Mouse (Mus musculus): ENCODE data around the gene Nf1. TPM values are rescaled to one million over a fixed set of nuclear protein-coding genes. Genes with fewer than 3 reads are reported as not detected.
A peak's percentile ranks its signal among the peaks of the same experiment; 100 is the strongest.

Nf1 gene
- polyA plus RNA-seq, 1 experiment from 2014 or later: 10.4 TPM

GRCm38 (mm10) chr11:79614880-79615279, 275.4 kb downstream of the Nf1 start:
- Histone ChIP-seq H3K4me3 (ENCODE audit: low read depth, low read length) (no peak overlapping the region), H3K4me2 (ENCODE audit: low read depth, low read length, severe bottlenecking) (no peak overlapping the region), H3K36me3 (ENCODE audit: control insufficient read depth, insufficient read depth, low read length) (no peaks in the 10 kb centered on the region), H3K9me3 (ENCODE audit: control insufficient read depth, low read length) (no peaks in the 10 kb centered on the region), H3K27ac (ENCODE audit: low read depth, low read length) (no peak overlapping the region), H3K27me3 (ENCODE audit: control insufficient read depth, insufficient read depth, low read length) (no peaks in the 10 kb centered on the region; the same call in 1 of the 2 replicates), H3K9ac (ENCODE audit: low read length) (peak overlapping the region; percentile 16; the same call in 1 of the 2 replicates), H3K4me1 (replicated peaks; ENCODE audit: control insufficient read depth, insufficient read depth, low read length) (peaks cover 31% of the 10 kb centered on the region)
- 87% methylated on average over 3 of the region's 3 CpGs for WGBS
- DNase-seq (ENCODE audit: low spot score): no peak
- no peak for ATAC-seq (replicated peaks; ENCODE audit: low FRiP score)

GRCm38 (mm10) chr11:79615871-79616270, 276.4 kb downstream of the Nf1 start:
- H3K9ac ChIP-seq (ENCODE audit: low read length): no peak overlapping the region
- H3K4me1 ChIP-seq (replicated peaks; ENCODE audit: control insufficient read depth, insufficient read depth, low read length): peaks cover 26% of the 10 kb centered on the region
- no peak overlapping the region for H3K4me3 ChIP-seq (ENCODE audit: low read depth, low read length)
- H3K27ac ChIP-seq (ENCODE audit: low read depth, low read length): no peak overlapping the region
- H3K27me3 ChIP-seq (ENCODE audit: control insufficient read depth, insufficient read depth, low read length): no peaks in the 10 kb centered on the region; the same call in 1 of the 2 replicates
- ATAC-seq (replicated peaks; ENCODE audit: low FRiP score) (no peak), DNase-seq (ENCODE audit: low spot score) (no peak)
- H3K4me2 ChIP-seq (ENCODE audit: low read depth, low read length, severe bottlenecking): no peak overlapping the region
- whole genome bisulfite sequencing: 53% methylated on average over 5 of the region's 5 CpGs
- no peaks in the 10 kb centered on the region for H3K9me3 ChIP-seq (ENCODE audit: control insufficient read depth, low read length)
- H3K36me3 ChIP-seq (ENCODE audit: control insufficient read depth, insufficient read depth, low read length): no peaks in the 10 kb centered on the region

GRCm38 (mm10) chr11:79617991-79618390, 278.5 kb downstream of the Nf1 start:
- H3K4me2 ChIP-seq (ENCODE audit: low read depth, low read length, severe bottlenecking): no peak overlapping the region
- ATAC-seq (replicated peaks; ENCODE audit: low FRiP score) (no peak), DNase-seq (ENCODE audit: low spot score) (no peak)
- H3K4me1 ChIP-seq (replicated peaks; ENCODE audit: control insufficient read depth, insufficient read depth, low read length): peaks cover 12% of the 10 kb centered on the region
- no peak overlapping the region for H3K27ac ChIP-seq (ENCODE audit: low read depth, low read length)
- no peak overlapping the region for H3K4me3 ChIP-seq (ENCODE audit: low read depth, low read length)
- H3K36me3 ChIP-seq (ENCODE audit: control insufficient read depth, insufficient read depth, low read length): no peaks in the 10 kb centered on the region
- H3K27me3 ChIP-seq (ENCODE audit: control insufficient read depth, insufficient read depth, low read length): no peaks in the 10 kb centered on the region; the same call in 1 of the 2 replicates
- no peak overlapping the region for H3K9ac ChIP-seq (ENCODE audit: low read length)
- WGBS: 92% methylated on average over 8 of the region's 8 CpGs
- H3K9me3 ChIP-seq (ENCODE audit: control insufficient read depth, low read length): no peaks in the 10 kb centered on the region

GRCm38 (mm10) chr11:79623029-79623428, 283.5 kb downstream of the Nf1 start:
- no peaks in the 10 kb centered on the region for H3K4me1 ChIP-seq (replicated peaks; ENCODE audit: control insufficient read depth, insufficient read depth, low read length)
- no peak for ATAC-seq (replicated peaks; ENCODE audit: low FRiP score)
- no peak overlapping the region for H3K4me2 ChIP-seq (ENCODE audit: low read depth, low read length, severe bottlenecking)
- 94% methylated on average over 5 of the region's 5 CpGs for WGBS
- no peak overlapping the region for H3K27ac ChIP-seq (ENCODE audit: low read depth, low read length)
- H3K4me3 ChIP-seq (ENCODE audit: low read depth, low read length): no peak overlapping the region
- no peaks in the 10 kb centered on the region for H3K9me3 ChIP-seq (ENCODE audit: control insufficient read depth, low read length)
- no peak for DNase-seq (ENCODE audit: low spot score)
- no peak overlapping the region for H3K9ac ChIP-seq (ENCODE audit: low read length)
- H3K27me3 ChIP-seq (ENCODE audit: control insufficient read depth, insufficient read depth, low read length): no peaks in the 10 kb centered on the region
- H3K36me3 ChIP-seq (ENCODE audit: control insufficient read depth, insufficient read depth, low read length): no peaks in the 10 kb centered on the region

GRCm38 (mm10) chr11:79624801-79625302, 285.4 kb downstream of the Nf1 start:
- Histone ChIP-seq H3K9ac (ENCODE audit: low read length) (no peak overlapping the region), H3K4me3 (ENCODE audit: low read depth, low read length) (no peak overlapping the region), H3K27ac (ENCODE audit: low read depth, low read length) (no peak overlapping the region), H3K9me3 (ENCODE audit: control insufficient read depth, low read length) (no peaks in the 10 kb centered on the region), H3K4me1 (replicated peaks; ENCODE audit: control insufficient read depth, insufficient read depth, low read length) (no peaks in the 10 kb centered on the region), H3K4me2 (ENCODE audit: low read depth, low read length, severe bottlenecking) (no peak overlapping the region), H3K36me3 (ENCODE audit: control insufficient read depth, insufficient read depth, low read length) (no peaks in the 10 kb centered on the region), H3K27me3 (ENCODE audit: control insufficient read depth, insufficient read depth, low read length) (no peaks in the 10 kb centered on the region)
- 20% methylated on average over 4 of the region's 4 CpGs for WGBS
- ATAC-seq (replicated peaks; ENCODE audit: low FRiP score) (no peak; the same call in 1 of the 2 replicates), DNase-seq (ENCODE audit: low spot score) (peak; percentile 78)

- 71% methylated on average over 3 of the region's 3 CpGs for WGBS
- Histone ChIP-seq H3K4me3 (ENCODE audit: low read depth, low read length) (no peak overlapping the region), H3K9me3 (ENCODE audit: control insufficient read depth, low read length) (no peaks in the 10 kb centered on the region), H3K36me3 (ENCODE audit: control insufficient read depth, insufficient read depth, low read length) (no peaks in the 10 kb centered on the region), H3K27ac (ENCODE audit: low read depth, low read length) (no peak overlapping the region), H3K4me1 (replicated peaks; ENCODE audit: control insufficient read depth, insufficient read depth, low read length) (peaks cover 3% of the 10 kb centered on the region; the same call in 1 of the 2 replicates), H3K4me2 (ENCODE audit: low read depth, low read length, severe bottlenecking) (no peak overlapping the region), H3K27me3 (ENCODE audit: control insufficient read depth, insufficient read depth, low read length) (no peaks in the 10 kb centered on the region), H3K9ac (ENCODE audit: low read length) (no peak overlapping the region)
- no peak for ATAC-seq (replicated peaks; ENCODE audit: low FRiP score)
- DNase-seq (ENCODE audit: low spot score): no peak
Observed at GRCm38 (mm10) chr11:79628716-79629115, 289.2 kb downstream of the Nf1 start.

- H3K4me1 ChIP-seq (replicated peaks; ENCODE audit: control insufficient read depth, insufficient read depth, low read length): peaks cover 3% of the 10 kb centered on the region; the same call in 1 of the 2 replicates
- no peak overlapping the region for H3K4me2 ChIP-seq (ENCODE audit: low read depth, low read length, severe bottlenecking)
Observed at GRCm38 (mm10) chr11:79629752-79630374, 290.4 kb downstream of the Nf1 start.

GRCm38 (mm10) chr11:79630521-79630920, 291.0 kb downstream of the Nf1 start:
- H3K4me1 ChIP-seq (replicated peaks; ENCODE audit: control insufficient read depth, insufficient read depth, low read length): peaks cover 3% of the 10 kb centered on the region; the same call in 1 of the 2 replicates
- no peaks in the 10 kb centered on the region for H3K27me3 ChIP-seq (ENCODE audit: control insufficient read depth, insufficient read depth, low read length)
- DNase-seq (ENCODE audit: low spot score) (no peak), ATAC-seq (replicated peaks; ENCODE audit: low FRiP score) (no peak)
- no peaks in the 10 kb centered on the region for H3K36me3 ChIP-seq (ENCODE audit: control insufficient read depth, insufficient read depth, low read length)
- H3K27ac ChIP-seq (ENCODE audit: low read depth, low read length): no peak overlapping the region
- H3K9ac ChIP-seq (ENCODE audit: low read length): no peak overlapping the region
- H3K4me3 ChIP-seq (ENCODE audit: low read depth, low read length): no peak overlapping the region
- no peak overlapping the region for H3K4me2 ChIP-seq (ENCODE audit: low read depth, low read length, severe bottlenecking)
- H3K9me3 ChIP-seq (ENCODE audit: control insufficient read depth, low read length): no peaks in the 10 kb centered on the region
- 37% methylated on average over 6 of the region's 6 CpGs for WGBS

More at GRCm38 (mm10) chr11:79629752-79630374, 290.4 kb downstream of the Nf1 start:
- ATAC-seq (replicated peaks; ENCODE audit: low FRiP score) (no peak), DNase-seq (ENCODE audit: low spot score) (no peak)
- Histone ChIP-seq H3K36me3 (ENCODE audit: control insufficient read depth, insufficient read depth, low read length) (no peaks in the 10 kb centered on the region), H3K9me3 (ENCODE audit: control insufficient read depth, low read length) (no peaks in the 10 kb centered on the region), H3K27ac (ENCODE audit: low read depth, low read length) (no peak overlapping the region), H3K4me3 (ENCODE audit: low read depth, low read length) (no peak overlapping the region), H3K9ac (ENCODE audit: low read length) (no peak overlapping the region), H3K27me3 (ENCODE audit: control insufficient read depth, insufficient read depth, low read length) (no peaks in the 10 kb centered on the region)
- WGBS: 71% methylated on average over 7 of the region's 7 CpGs
